Mouse (Mus musculus) embryonic fibroblast, embryonic 13.5 days (primary cell): ENCODE measurements around the gene Abca3. TPM values are rescaled to one million over a fixed set of nuclear protein-coding genes. Genes with fewer than 3 reads are reported as not detected.
"Not testable (repeated sequence)": the region's sequence is repeated elsewhere in the genome, so short reads cannot be mapped to it uniquely, and the experiment has no call there.

Experiments
- H3K27ac ChIP-seq: 2 replicates; pipeline ENCODE4 v1.5.1; 2012; ENCODE audit warnings: low read length, control low read depth, inconsistent platforms; ENCODE audit not compliant: insufficient read depth
- H3K4me1 ChIP-seq: 2 replicates; pipeline ENCODE4 v1.6.1; 2011; ENCODE audit warnings: low read length; ENCODE audit not compliant: control insufficient read depth, insufficient read depth
- H3K4me3 ChIP-seq: 2 replicates; pipeline ENCODE4 v1.5.1; 2011; ENCODE audit warnings: mild to moderate bottlenecking, control low read depth, low read length; ENCODE audit not compliant: insufficient read depth
- CTCF ChIP-seq: IDR thresholded peaks from 2 replicates; pipeline ENCODE4 v1.5.1; 2011; ENCODE audit warnings: mild to moderate bottlenecking, control low read depth, low read length, moderate library complexity, borderline replicate concordance; ENCODE audit not compliant: insufficient read depth
- POLR2A ChIP-seq: IDR thresholded peaks from 2 replicates; pipeline ENCODE4 v1.6.1; 2011; ENCODE audit warnings: low read depth, mild to moderate bottlenecking, control low read depth, low read length, moderate library complexity
- polyA plus RNA-seq: library from polyadenylated mRNA; stranded (reverse); fragments of >200 nt; gene quantifications from 2 replicates; pipeline ENCODE4 v1.2.4, GENCODE M21; 2011; ENCODE audit warnings: low read depth; ENCODE audit not compliant: missing spikeins, insufficient read length

Abca3 gene
- polyA plus RNA-seq, 1 experiment = 17.8 TPM

- Histone ChIP-seq H3K4me1 (no peaks in the 10 kb centered on the region), H3K4me3 (no peak overlapping the region), H3K27ac (no peak overlapping the region)
- no peak for TF ChIP-seq CTCF
- no peak for TF ChIP-seq POLR2A
Measured at GRCm38 (mm10) chr17:24407116-24407803, 55.5 kb downstream of the Abca3 start.

GRCm38 (mm10) chr17:24413557-24414211 lies 61.9 kb downstream of the Abca3 start:
- peaks cover 10% of the 10 kb centered on the region; the same call in 1 of the 2 replicates for H3K4me1 ChIP-seq
- H3K27ac ChIP-seq = peak overlapping the region; percentile 62
- no peak for TF ChIP-seq CTCF
- TF ChIP-seq POLR2A = no peak
- peak overlapping the region; percentile 76 for H3K4me3 ChIP-seq

GRCm38 (mm10) chr17:24414230-24414976 lies 62.7 kb downstream of the Abca3 start, which contains the start of gene Rnps1:
TSS of gene Rnps1 (plus strand) at chr17:24414565.
- Histone ChIP-seq H3K27ac (peak within 1 kb of the TSS; percentile 89), H3K4me1 (peaks cover 10% of the 10 kb centered on the region; the same call in 1 of the 2 replicates), H3K4me3 (peak within 1 kb of the TSS; percentile 98)
- peak; percentile 65 for TF ChIP-seq POLR2A
- no peak for TF ChIP-seq CTCF

GRCm38 (mm10) chr17:24415011-24415410 lies 63.3 kb downstream of the Abca3 start:
- H3K4me3 ChIP-seq = peak overlapping the region; percentile 98
- TF ChIP-seq CTCF (no peak), POLR2A (no peak)
- peaks cover 10% of the 10 kb centered on the region; the same call in 1 of the 2 replicates for H3K4me1 ChIP-seq
- peak overlapping the region; percentile 89 for H3K27ac ChIP-seq

- peak overlapping the region; percentile 98 for H3K4me3 ChIP-seq
- no peak for TF ChIP-seq POLR2A
- H3K27ac ChIP-seq = no peak overlapping the region
- H3K4me1 ChIP-seq = peaks cover 10% of the 10 kb centered on the region; the same call in 1 of the 2 replicates
Measured at GRCm38 (mm10) chr17:24416051-24416652, 64.4 kb downstream of the Abca3 start.

GRCm38 (mm10) chr17:24423114-24423513 lies 71.4 kb downstream of the Abca3 start:
- Histone ChIP-seq H3K4me1 (no peaks in the 10 kb centered on the region), H3K4me3 (no peak overlapping the region), H3K27ac (no peak overlapping the region)
- TF ChIP-seq CTCF = no peak
- TF ChIP-seq POLR2A = no peak

- no peak overlapping the region for H3K27ac ChIP-seq
- no peak overlapping the region for H3K4me3 ChIP-seq
- TF ChIP-seq POLR2A = no peak
- no peak for TF ChIP-seq CTCF
- H3K4me1 ChIP-seq = no peaks in the 10 kb centered on the region
Measured at GRCm38 (mm10) chr17:24424489-24424888, 72.7 kb downstream of the Abca3 start.

GRCm38 (mm10) chr17:24425326-24425725 lies 73.6 kb downstream of the Abca3 start:
- not testable (repeated sequence) for H3K27ac ChIP-seq, H3K4me1 ChIP-seq, H3K4me3 ChIP-seq

GRCm38 (mm10) chr17:24425905-24426304 lies 74.2 kb downstream of the Abca3 start:
- TF ChIP-seq CTCF (no peak), POLR2A (no peak)
- no peak overlapping the region for H3K4me3 ChIP-seq
- H3K27ac ChIP-seq = no peak overlapping the region
- H3K4me1 ChIP-seq = no peaks in the 10 kb centered on the region
